Mouse (Mus musculus): Measurements from ENCODE around the gene Cfap65. TPM values are rescaled to one million over a fixed set of nuclear protein-coding genes. Genes with fewer than 3 reads are reported as not detected.

Gene Cfap65
- total RNA-seq, 2 experiments from 2014 or later: not detected

Small RNA genes within 50 kb of the gene (microRNA-seq; reads per million reads assigned to microRNA genes)
- 22.9 to 25.3 reads per million in 2 experiments for gene Mir375 (ENCODE audit: borderline number of aligned reads in 2 of 2)

Other genes with a start within 250 kb of the Cfap65 start
- gene Cyp27a1, start 222.0 kb downstream of the Cfap65 start, total RNA-seq (2021): 10 to 100 TPM; 13.5 to 18.4 TPM
- gene Prkag3, start 186.4 kb downstream of the Cfap65 start, total RNA-seq (2021): 1 to 10 TPM; 1.1 to 1.4 TPM
- gene Wnt6, start 163.7 kb downstream of the Cfap65 start, total RNA-seq (2021): under 1 TPM; 0.14 to 0.33 TPM
- gene Wnt10a, start 144.1 kb downstream of the Cfap65 start, total RNA-seq (2021): not detected
- not detected for gene Cdk5r2, start 80.7 kb downstream of the Cfap65 start, total RNA-seq (2021)
- not detected for gene Fev, start 50.2 kb downstream of the Cfap65 start, total RNA-seq (2021)
- not detected for gene Cryba2, start 42.5 kb downstream of the Cfap65 start, total RNA-seq (2021)
- under 1 TPM in 1 of 2 experiments, not detected in 1; 0.14 TPM for gene Ihh, start 16.1 kb upstream of the Cfap65 start, total RNA-seq (2021)
- 1 to 10 TPM; 4.5 TPM for gene Nhej1, start 189.6 kb upstream of the Cfap65 start, total RNA-seq (2021)
- under 1 TPM; 0.56 to 0.57 TPM for gene Slc23a3, start 198.3 kb upstream of the Cfap65 start, total RNA-seq (2021)
- gene Cnppd1, start 207.1 kb upstream of the Cfap65 start, total RNA-seq (2021): 10 to 100 TPM; 23.2 to 30.0 TPM
- gene Retreg2, start 207.2 kb upstream of the Cfap65 start, total RNA-seq (2021): 10 to 100 TPM; 22.2 to 23.5 TPM
- 10 to 100 TPM; 14.9 to 17.6 TPM for gene Zfand2b, start 233.0 kb upstream of the Cfap65 start, total RNA-seq (2021)
- gene Abcb6, start 244.8 kb upstream of the Cfap65 start, total RNA-seq (2021): 10 to 100 TPM; 28.8 to 30.4 TPM

Measured in heart, postnatal 36 days (tissue).